Mouse (Mus musculus) midbrain, postnatal 0 days (tissue): ENCODE measurements around the gene Ly6g6f. TPM values are rescaled to one million over a fixed set of nuclear protein-coding genes. Genes with fewer than 3 reads are reported as not detected.

ENCODE experiments used
- ATAC-seq: fragments of 200-750 bp; cut with Nextera tagmentation; 2 replicates; pipeline ENCODE4 v1.8.0; 2017; ENCODE audit warnings: moderate number of reproducible peaks, mild to moderate bottlenecking, moderate TSS enrichment, moderate library complexity; ENCODE audit not compliant: low FRiP score
- DNase-seq: peaks from one replicate; pipeline ENCODE4 v3.0.0-alpha.2; 2015; ENCODE audit warnings: low spot score
- H3K27ac ChIP-seq: fragments of 300-500 bp; sonication (generic); 2 replicates; pipeline ENCODE4 v1.5.1; 2014; ENCODE audit warnings: low read depth, mild to moderate bottlenecking, low read length, mixed read lengths
- H3K27me3 ChIP-seq: fragments of 300-500 bp; sonication (generic); 2 replicates; pipeline ENCODE4 v1.6.1; 2014; ENCODE audit warnings: low read length, control low read depth, mixed read lengths; ENCODE audit not compliant: insufficient read depth
- H3K36me3 ChIP-seq: fragments of 300-500 bp; sonication (generic); 2 replicates; pipeline ENCODE4 v1.6.1; 2014; ENCODE audit warnings: low read length, control low read depth, mixed read lengths; ENCODE audit not compliant: insufficient read depth
- H3K4me1 ChIP-seq: fragments of 300-500 bp; sonication (generic); 2 replicates; pipeline ENCODE4 v1.6.1; 2014; ENCODE audit warnings: mild to moderate bottlenecking, control low read depth, antibody characterized with exemption, low read length, mixed read lengths; ENCODE audit not compliant: insufficient read depth
- H3K4me2 ChIP-seq: fragments of 300-500 bp; sonication (generic); 2 replicates; pipeline ENCODE4 v1.6.1; 2014; ENCODE audit warnings: low read depth, mild to moderate bottlenecking, low read length, mixed read lengths; ENCODE audit not compliant: poor library complexity, severe bottlenecking
- H3K4me3 ChIP-seq: fragments of 300-500 bp; sonication (generic); 2 replicates; pipeline ENCODE4 v1.5.1; 2014; ENCODE audit warnings: low read depth, mild to moderate bottlenecking, low read length, moderate library complexity
- H3K9ac ChIP-seq: fragments of 300-500 bp; sonication (generic); replicated peaks from 2 replicates; pipeline ENCODE4 v1.6.1; 2014; ENCODE audit warnings: mild to moderate bottlenecking, low read length, moderate library complexity, mixed read lengths; ENCODE audit not compliant: poor library complexity, severe bottlenecking
- H3K9me3 ChIP-seq: fragments of 300-500 bp; sonication (generic); 2 replicates; pipeline ENCODE4 v1.6.1; 2016; ENCODE audit warnings: low read length, control low read depth
- CTCF ChIP-seq: IDR thresholded peaks from 2 replicates; pipeline ENCODE4 v1.5.1; 2016; ENCODE audit warnings: antibody characterized with exemption, mild to moderate bottlenecking
- WGBS: fragments of 180-500 bp; shearing (Covaris S2); extraction: QIAGEN DNeasy Blood & Tissue Kit; methylation state at CpG from one replicate; pipeline ENCODE4 v1.1.7; 2014; 5-methylcytosine and 5-hydroxymethylcytosine counted together
- polyA plus RNA-seq: library from polyadenylated mRNA; unstranded; fragments of >200 nt; fragmentation: Nextera tagmentation; extraction: Ambion mirVana; gene quantifications from 2 replicates; pipeline ENCODE4 v1.2.1, GENCODE M21; 2015
- total RNA-seq: library from RNA; depleted of rRNA; stranded (reverse); fragments of >200 nt; gene quantifications from 2 replicates; pipeline ENCODE4 v1.2.3, GENCODE M21; 2014

Ly6g6f gene
- total and polyA plus RNA-seq, 2 experiments from 2014 or later, result not detected

- 90% methylated on average over 7 of the region's 7 CpGs for WGBS
- H3K9ac ChIP-seq, result no peak overlapping the region
- no peak for DNase-seq
Observed at GRCm38 (mm10) chr17:35055691-35056495, 29.5 kb downstream of the Ly6g6f start.

DNA sequence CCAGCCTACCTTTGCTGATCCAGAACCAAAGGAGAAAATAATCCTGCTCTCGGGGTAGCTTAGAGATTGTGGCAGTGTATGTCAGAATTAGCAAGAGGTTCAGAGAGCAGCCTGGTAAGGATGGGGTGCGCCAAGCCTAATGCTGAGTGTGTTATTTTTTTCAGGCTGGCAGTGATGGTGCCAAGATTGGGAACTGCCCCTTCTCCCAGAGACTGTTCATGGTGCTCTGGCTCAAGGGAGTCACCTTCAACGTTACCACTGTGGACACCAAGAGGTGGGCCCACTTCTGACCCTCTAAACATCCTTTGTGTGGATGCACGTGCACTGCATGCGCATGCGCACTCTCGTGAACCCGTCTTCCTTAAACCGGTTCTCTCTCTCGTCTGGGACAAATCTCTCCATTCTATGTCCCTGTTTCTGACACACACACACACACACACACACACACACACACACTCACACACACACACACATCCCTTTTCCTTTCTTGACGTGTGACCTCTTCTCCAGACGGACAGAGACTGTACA is 33.1 kb downstream of the Ly6g6f start:
- Histone ChIP-seq H3K27ac (peak overlapping the region; percentile 49; the same call in 1 of the 2 replicates), H3K27me3 (no peaks in the 10 kb centered on the region), H3K4me2 (peak overlapping the region; percentile 54; the same call in 1 of the 2 replicates), H3K9me3 (no peaks in the 10 kb centered on the region), H3K4me3 (no peak overlapping the region), H3K36me3 (no peaks in the 10 kb centered on the region), H3K4me1 (no peaks in the 10 kb centered on the region), H3K9ac (no peak overlapping the region)
- 65% methylated on average over 12 of the region's 12 CpGs for WGBS
- TF ChIP-seq CTCF, result no peak
- ATAC-seq (no peak), DNase-seq (no peak)

More at GRCm38 (mm10) chr17:35055691-35056495, 29.5 kb downstream of the Ly6g6f start:
- Histone ChIP-seq H3K9me3 (no peaks in the 10 kb centered on the region), H3K4me3 (no peak overlapping the region), H3K36me3 (no peaks in the 10 kb centered on the region), H3K4me2 (no peak overlapping the region), H3K27ac (no peak overlapping the region), H3K4me1 (peaks cover 4% of the 10 kb centered on the region; the same call in 1 of the 2 replicates), H3K27me3 (no peaks in the 10 kb centered on the region)
- ATAC-seq, result no peak
- TF ChIP-seq CTCF, result no peak

GRCm38 (mm10) chr17:35051156-35052086 is 34.0 kb downstream of the Ly6g6f start:
- Histone ChIP-seq H3K4me1 (no peaks in the 10 kb centered on the region), H3K27ac (peak overlapping the region; percentile 69), H3K27me3 (no peaks in the 10 kb centered on the region), H3K9me3 (no peaks in the 10 kb centered on the region), H3K9ac (peak overlapping the region; percentile 52), H3K4me3 (peak overlapping the region; percentile 24), H3K4me2 (peak overlapping the region; percentile 54), H3K36me3 (no peaks in the 10 kb centered on the region)
- ATAC-seq (peak; percentile 48; the same call in 1 of the 2 replicates), DNase-seq (peak; percentile 87)
- WGBS, result 7% methylated on average over 21 of the region's 21 CpGs
- no peak for TF ChIP-seq CTCF

GRCm38 (mm10) chr17:35050126-35050750 is 35.2 kb downstream of the Ly6g6f start:
- peak overlapping the region; percentile 51 for H3K9ac ChIP-seq
- DNase-seq (peak; percentile 59), ATAC-seq (no peak)
- peak overlapping the region; percentile 31 for H3K4me3 ChIP-seq
- H3K9me3 ChIP-seq, result no peaks in the 10 kb centered on the region
- no peak for TF ChIP-seq CTCF
- H3K36me3 ChIP-seq, result no peaks in the 10 kb centered on the region
- 4% methylated on average over 27 of the region's 27 CpGs for WGBS
- peak overlapping the region; percentile 73 for H3K27ac ChIP-seq
- H3K4me1 ChIP-seq, result no peaks in the 10 kb centered on the region; the same call in 1 of the 2 replicates
- no peaks in the 10 kb centered on the region for H3K27me3 ChIP-seq
- peak overlapping the region; percentile 54 for H3K4me2 ChIP-seq

DNA sequence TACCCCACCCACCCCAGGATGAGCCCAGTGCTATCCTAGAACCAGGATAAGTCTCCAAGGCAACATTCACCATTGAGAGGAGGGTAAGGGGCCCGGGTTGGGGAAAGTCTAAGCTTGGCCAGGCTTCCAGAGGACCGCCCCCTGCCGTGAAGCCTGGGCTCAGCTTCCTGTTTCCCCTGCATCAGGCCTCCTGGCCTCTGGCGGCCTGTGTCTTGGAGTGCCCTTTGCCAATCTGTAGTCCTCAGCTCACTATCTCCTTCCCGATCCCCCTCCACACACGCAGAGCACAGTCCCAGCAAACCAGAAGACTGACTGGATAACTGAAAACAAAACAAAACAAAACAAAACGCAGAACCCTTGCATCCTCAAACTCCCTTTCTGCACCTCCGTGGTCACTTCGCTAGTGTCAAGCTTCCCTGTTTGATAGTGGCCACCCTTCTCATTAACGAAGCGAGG is 35.8 kb downstream of the Ly6g6f start, which contains the start of gene Clic1:
Clic1 (plus strand) TSS at position 406 of the 456 bp plus-strand sequence.
- ATAC-seq (no peak), DNase-seq (peak; percentile 76)
- Histone ChIP-seq H3K4me1 (no peaks in the 10 kb centered on the region; the same call in 1 of the 2 replicates), H3K9me3 (no peaks in the 10 kb centered on the region), H3K9ac (peak within 1 kb of the TSS; percentile 51), H3K27ac (peak within 1 kb of the TSS; percentile 73), H3K36me3 (no peaks in the 10 kb centered on the region), H3K4me3 (peak within 1 kb of the TSS; percentile 31), H3K4me2 (peak within 1 kb of the TSS; percentile 54), H3K27me3 (no peaks in the 10 kb centered on the region)
- peak; percentile 28; the same call in 1 of the 2 replicates for TF ChIP-seq CTCF
- 7% methylated on average over 11 of the region's 11 CpGs for WGBS
